Mouse (Mus musculus) kidney, postnatal 36 days (tissue): ENCODE measurements around the gene Ttc41.
"Not testable (repeated sequence)": the region's sequence is repeated elsewhere in the genome, so short reads cannot be mapped to it uniquely, and the experiment has no call there.

Experiments
- DNase-seq, 2 experiments: peaks; one replicate each; pipeline ENCODE4 v3.0.0; 2021 to 2022; ENCODE audit warnings: mixed read lengths in 2 of 2

The Ttc41 gene

DNA sequence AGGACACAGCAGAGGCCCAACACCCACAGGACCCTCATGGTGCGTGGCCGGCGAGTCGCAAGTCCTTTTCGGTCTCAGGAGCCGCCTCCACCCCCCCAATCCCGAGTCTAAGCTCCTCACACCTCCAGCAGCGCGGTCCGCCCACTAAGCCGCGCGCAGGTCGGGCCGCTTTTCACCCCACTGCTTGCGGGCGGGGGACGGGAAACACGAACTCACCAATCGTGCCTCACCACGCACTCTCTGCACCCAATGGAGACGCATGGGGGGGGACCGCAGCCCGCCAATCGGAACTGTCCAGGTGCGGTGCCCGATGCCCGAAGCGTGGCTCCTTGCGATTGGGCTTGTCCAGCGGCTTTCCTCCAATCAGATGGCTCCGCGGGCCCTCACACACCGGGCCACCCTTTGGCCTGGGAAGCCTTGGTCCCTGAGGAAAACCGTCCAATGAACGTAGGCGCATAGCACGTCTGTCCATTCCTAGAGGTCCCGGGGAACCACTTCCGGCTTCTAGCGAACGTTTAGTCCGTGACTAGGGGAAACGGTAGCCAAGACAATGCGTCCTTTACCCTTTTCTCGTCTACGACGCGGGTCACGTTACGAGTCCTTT lies at the start of gene Ttc41, which contains the start of gene Hsp90b1:
Ttc41 (plus strand) TSS at position 494 of the 604 bp plus-strand sequence.
Hsp90b1 (minus strand) TSS at position 192 of the 604 bp plus-strand sequence.
- peak; percentile 98 to 100 for DNase-seq

DNA sequence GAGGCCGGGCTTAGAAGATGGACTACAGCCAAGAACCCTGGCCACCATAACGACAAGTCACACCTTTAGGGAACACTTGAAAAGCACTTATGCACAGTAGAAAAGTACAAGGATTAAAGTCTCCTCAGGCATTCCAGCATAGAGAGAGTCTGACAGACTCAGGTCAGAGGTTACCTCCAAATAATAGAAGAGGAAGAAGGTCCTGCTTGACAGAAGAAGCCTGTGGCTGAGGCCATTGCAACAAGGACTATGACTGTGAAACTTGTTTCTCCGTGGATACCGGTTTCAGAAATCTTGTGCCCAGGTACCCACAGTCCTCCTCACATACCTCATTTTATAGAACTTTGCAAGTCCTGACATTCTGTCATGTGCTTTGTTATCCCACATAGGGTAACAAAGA lies 35.1 kb upstream of the Ttc41 start:
- not testable (repeated sequence) for DNase-seq

DNA sequence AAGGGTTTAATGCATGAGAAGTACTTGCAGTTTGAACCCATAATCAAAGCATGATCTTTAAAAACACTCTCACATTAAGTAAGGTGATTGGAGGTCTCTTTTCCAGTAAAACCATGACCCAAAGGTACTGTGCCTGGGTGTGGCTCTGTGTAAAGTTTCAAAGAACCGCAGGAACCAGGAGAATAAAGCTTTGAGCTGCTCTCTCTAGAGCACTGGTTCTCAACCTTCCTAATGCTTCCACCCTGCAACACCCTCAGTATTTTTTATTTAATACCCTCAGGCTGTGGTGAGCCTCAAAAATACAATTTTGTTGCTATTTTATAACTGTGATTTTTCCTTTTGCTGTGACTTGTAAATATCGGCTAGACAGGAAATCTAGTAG lies 20.8 kb upstream of the Ttc41 start:
- not testable (repeated sequence) for DNase-seq

DNA sequence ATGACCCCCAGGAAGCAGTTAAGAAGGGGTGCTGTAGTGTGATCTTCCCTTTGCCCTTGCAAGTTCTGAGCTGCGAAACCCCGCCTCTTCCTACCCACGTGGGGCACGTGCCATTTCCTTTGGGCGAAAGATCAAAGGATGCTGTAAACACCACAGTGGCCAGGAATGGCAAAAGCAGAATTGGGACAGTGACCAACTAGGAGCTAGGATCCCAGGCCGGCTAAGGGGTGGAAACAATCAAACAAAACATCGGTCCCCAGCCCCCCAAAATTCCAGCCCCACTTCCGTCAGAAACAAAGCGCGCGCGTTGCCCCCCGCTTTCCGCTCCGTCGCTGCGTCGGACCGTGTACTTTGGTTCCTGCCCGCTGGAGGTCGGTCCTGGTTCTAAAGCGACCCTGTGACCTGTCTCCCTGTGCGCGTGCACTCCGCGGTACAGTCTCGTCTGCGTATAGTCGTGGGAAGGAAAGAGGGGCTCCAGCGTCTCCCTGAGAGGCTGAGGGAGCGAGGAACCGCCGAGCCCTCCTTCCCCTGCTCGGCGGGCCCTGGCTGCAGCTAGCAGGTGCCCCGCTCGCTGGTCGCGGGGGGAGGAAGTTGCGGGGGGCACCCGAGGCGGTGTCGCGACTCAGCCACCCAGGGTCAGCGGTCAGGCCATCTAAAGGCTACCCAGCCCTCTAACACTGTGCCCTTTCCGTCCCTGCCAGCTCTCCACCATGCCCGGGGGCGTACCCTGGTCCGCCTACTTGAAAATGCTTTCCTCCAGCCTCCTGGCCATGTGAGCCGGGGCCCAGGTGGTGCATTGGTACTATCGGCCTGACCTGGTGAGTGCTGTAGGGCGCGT lies 20.2 kb upstream of the Ttc41 start:
- DNase-seq: peak; percentile 73 to 84

DNA sequence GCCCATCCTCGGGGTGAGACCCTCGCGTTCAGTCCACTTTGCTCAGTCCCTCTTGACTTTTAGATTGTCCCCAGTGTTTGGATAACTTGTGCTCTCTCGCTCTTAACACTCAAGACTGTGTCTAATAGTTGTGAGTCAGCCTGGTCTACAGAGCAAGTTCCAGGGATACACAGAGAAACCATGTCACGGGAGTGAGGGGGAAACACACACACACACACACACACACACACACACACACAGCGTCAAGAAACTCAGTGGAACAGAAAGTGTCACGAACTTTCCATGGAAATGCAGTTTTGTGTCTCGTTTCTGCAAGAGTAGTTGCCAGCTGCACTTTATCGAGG lies 19.6 kb upstream of the Ttc41 start:
- DNase-seq: not testable (repeated sequence)

DNA sequence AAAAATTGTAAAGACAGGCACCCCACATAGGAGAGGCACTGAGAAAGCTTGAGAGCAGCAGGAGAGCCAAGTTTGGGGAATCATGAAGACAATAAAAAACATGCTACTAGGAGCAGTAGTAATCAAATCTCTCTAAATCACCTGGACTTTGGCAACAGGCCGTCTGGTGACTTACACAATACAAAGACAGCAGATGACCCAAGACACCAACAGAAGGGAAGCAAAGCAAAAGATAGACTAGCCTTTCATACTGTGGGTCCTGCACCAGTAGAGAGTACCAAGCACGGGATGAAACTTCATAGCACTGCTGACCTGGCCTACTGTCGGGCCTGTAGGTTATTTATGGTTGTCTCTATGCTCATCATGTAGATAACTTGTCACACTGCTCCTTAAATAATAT lies 5.4 kb upstream of the Ttc41 start:
- DNase-seq: no peak

DNA sequence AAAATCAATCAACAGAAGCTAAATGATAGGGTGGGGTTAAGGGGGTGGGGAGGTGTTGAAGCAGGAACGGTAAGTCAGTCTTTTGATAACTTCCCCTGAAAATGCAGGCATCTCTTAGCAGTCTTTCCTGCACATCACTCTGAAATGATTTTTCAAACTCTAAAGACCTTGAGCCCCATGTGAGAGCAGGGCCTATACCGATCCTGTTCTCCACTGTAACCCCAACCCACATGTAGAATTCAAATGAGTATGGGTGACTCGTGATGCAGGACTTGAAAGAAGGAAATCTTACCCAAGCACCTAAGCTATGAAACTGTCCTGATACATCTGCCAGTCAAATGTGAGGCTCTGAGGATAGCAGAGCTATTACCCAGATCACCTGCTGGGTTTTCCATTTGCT lies 4.6 kb upstream of the Ttc41 start:
- DNase-seq: no peak

DNA sequence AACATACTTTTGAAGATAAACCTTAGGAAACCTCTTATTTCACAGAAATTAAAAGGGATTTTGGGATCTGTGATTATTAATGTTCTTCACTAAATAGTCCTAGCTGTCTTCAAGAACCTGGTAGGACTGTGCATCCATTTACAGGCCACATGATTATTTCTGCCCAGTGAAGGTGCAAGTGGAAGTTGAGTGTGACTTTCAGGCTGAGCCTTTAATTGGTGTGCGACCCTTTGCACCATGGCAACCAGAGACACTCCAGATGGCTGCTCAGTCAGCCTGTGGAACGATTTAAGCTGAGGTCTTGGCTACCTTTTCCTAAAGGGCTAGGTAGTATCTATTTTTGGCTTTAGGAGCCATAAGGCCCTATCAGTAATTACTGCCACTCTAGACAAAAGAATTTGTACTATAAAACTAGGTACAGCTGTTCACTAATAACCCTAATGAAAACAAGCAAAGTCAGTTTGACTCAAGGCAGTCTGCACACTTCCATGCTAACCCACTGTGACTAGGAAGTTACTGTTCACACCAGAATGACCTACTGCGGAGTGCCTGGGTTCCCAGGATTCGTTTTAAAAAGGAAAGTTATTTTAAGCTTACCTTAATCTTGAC lies 3.2 kb upstream of the Ttc41 start:
- no peak for DNase-seq

DNA sequence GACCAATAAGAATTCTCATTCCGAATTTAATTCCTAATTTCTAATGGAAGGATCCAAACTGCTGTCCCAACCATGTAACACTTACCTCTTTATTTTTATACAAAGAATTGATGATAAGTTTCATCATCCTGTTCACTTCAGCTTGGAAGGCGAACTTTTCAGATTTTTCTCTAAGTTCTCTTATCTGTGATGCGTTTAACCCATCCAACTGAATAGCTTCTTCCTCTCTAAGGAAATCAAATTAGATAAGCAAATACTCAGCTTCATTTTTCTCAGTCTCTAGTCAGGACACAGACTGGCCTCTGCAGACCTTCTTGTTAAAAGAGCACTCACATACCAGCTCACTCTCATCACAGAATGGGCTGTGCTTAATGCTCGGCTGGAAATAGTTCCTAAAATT lies 2.2 kb upstream of the Ttc41 start:
- DNase-seq: no peak

DNA sequence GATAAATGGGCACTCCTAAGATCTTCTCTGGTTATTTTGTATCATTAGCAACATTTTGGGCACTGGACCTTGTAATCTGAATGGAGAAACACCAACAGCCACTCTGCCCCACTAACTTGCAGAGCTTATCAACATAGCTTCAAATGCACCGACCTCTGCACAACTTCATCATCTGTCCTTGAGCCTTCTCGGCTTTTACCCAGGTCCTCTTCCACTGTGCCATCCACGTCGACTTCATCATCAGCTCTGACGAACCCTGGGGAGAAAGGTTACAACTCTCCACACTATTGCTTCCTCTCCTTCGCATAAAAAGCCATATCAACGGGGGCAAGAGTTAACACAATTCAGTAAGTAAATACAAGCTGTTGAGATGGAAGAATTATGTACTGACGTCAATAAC lies 1.5 kb upstream of the Ttc41 start:
- DNase-seq: no peak

DNA sequence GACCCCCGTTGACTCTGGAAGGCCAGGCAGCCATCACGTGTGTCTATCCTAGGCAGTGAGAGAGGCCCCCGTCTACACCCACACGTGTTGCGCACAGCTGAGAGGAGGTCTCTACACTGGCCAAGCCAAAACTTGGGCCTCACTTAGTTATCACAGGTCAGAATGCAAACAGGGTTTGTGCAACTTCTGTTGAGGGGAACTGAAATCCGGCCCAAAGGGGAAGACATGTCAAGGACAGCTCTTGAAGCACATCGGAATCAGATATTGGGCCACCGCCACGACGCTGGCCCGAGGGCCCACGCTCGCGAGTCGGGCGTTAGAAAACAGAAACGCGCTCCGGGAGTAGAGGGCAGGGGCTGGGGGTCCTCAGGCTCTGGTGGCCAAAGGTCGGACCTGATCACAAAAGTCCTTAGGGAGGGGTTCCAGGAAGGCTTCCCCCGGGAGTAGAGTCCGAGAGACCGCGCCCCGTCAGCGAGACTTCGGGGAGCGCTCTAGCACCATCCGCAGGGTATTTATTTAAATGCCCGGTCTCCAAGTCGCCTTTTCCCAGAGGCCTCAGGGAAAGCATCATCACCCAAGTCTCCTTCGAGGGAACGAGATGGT lies 921 bp upstream of the Ttc41 start:
- peak in 1 of 2 experiments; percentile 20 for DNase-seq

DNA sequence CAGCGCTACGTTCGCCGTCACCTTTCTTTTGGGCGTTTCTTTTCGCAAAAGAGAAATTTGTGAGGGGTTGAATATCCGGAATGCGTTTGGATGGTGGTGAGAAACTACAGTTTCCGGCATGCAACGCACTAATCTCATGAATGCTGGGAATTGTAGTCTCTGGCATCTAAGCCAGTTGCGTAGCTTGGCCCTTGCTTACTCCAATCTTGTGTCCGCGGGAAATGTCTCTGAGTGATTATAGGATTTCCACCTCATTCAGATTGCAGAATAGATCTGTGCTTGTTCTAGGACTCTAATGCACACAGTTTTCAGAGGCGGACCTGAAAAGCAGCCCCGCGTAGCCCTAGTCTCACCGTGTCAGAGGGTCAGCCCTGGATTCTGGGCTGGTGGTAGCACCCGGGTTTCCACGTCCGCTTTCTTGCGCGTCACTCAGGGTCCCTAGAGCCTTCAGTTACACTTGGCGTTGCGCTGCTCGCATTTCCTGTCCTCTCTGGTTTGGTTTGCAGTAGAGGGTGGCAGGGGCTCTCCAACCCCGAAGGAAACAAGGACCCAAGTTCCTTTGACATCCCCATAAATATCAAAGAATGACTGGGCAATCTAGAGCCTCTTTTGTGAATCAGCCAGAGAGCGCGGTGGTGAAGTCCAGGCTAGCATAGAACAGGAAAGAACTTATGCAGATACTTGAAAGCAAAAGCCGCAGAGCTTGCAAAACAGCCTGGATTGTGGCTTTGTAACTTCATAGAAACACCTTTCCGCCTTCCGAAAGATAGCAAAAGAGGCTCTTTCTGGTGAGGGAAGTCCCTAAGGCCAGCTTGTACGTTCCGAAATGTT lies 526 bp downstream of the Ttc41 start:
- peak; percentile 82 to 93 for DNase-seq

DNA sequence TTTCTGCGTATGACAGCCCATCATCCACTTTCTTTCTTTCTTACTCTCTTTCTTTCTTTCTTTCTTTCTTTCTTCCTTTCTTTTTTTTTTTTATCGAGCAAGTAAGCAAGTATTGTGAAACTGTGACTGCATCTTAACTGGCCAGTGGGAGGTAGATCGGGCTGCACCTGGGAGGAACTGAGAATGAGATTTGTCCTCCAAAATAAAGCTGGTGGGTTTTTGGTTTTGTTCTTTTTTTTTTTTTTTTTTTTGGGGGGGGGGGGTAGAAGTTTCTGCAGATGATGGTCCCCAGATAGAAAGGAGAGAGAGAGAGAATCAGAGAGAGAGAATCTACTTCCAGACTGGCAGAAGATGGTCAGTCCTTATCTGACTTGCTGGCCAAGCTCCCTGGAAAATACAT lies 1.5 kb downstream of the Ttc41 start:
- no peak for DNase-seq

DNA sequence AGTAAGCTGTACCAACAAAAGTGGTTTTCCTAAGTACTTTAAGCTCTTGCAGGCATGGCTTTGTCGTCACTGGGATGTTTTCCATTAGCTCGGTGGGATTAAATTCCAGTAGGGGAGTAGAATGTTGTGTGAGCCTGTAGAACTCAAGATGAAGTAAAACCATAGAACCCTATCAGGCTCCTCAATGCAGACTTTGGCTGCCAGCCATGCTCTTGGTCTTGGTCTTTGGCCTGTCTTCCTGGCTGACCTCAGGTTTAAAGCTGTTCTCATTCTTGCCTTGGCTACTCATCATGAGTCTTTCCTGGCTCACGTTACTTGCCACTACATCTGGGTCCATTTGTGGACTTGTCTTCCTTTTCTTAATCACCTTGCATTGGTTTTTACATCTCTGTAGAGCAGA lies 6.5 kb downstream of the Ttc41 start:
- DNase-seq: peak; percentile 86 to 87

DNA sequence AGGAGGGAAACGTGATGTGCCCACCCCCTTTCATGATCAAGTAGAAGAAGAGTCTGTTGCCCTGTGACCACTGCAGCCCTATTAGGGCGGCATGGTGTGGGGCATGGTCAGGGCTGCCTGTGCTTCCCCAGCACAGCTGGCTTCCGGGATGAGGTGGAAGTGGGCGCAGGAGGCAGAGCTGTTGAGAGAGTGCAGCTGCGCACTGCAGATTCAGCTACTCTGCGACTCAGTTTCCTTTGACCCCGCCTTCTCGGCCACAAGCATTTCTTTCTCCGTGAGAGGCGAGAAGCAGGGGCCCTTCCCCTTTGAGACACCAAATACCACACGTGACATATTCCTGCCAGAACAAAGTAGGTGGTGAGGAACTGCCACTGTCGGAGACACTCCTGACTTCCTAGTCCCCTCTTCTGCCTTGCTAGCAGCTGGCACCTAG lies 22.0 kb downstream of the Ttc41 start:
- peak; percentile 32 to 41 for DNase-seq

DNA sequence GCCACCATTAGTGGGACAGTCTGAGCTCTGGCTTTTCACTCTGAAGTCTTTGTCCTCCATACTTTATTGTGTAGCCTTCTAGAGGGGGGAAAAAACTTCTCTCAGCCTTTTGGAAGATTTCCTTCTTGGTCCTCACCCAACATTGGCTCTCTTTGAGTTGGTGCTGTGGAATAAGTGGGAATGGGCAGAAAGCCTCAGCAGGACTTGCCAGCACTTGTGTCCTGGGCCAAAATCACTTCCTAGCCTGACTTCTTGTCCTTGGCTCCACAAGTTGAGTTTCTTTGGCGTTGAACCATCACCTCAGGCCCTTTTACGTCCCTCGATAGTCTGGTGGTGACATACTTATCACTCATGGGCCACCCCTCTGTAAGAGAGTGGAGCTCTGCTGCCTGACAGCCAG lies 22.6 kb downstream of the Ttc41 start:
- DNase-seq: no peak

DNA sequence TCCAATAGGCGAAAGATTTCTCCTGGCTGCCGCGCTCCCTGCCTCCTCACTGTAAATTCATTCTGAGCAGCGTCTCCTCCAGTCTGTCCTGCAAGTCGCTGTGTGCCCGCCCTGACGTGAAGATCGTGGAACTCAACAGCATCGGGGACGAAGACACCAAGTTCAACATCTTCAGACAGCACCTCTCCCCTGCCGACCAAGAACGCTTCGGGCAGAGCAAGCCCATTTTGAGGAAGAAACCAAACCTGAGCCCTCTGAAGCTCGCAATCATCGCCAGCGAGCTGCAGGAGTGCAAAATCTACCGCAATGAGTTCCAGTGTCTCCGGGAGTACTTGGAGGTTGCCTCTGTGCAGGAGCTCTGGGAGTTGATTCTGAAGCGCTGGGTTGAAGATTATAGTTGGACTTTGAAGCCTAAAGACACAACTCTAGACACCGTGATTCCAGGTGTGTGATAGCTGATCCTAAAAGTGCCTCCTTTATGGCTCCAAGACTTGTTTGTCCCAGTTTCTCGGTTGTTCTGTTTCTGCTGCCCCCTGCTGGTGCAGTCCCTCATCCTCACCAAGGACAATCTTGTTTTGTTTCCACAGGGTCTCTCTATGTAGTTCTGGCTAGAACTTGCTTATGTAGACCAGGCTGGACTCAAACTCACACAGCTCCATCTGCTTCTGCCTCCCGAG lies 25.4 kb downstream of the Ttc41 start:
- peak; percentile 88 to 96 for DNase-seq

DNA sequence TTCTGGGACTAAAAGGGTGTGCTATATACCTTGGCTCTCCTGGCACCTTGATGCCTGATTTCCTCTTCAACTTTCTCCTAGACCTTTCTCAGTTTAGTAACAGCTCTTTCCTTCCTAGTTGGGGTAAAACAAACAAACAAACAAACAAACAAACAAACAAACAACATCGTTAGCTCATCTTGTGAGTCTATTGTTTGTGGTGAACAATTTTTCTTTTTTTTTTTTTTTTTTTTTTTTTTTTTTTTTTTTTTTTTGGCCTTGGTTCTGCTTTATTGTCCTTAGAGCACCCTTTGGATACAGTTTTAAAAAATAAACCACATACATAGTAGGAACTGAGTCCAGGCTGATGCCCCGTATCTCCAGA lies 25.9 kb downstream of the Ttc41 start:
- DNase-seq: no peak

DNA sequence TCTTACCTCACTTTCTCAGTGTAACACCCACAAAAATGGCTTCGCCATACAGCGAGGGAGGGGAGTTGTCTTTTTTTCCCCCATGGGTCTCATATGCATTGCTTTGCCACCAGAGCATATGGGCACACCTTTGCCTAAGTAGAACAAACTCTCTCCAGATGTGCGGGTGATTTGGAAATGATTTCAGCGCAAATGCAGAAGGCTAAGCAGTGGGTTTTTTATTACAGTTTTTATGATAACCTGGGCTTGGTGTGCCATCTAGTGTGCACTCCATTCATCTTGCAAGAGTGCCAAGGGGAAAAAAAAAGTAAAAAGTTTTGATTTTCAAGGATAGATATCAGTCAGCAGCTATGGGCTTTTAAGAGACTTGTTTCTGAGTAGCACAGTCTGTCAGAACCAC lies 29.4 kb downstream of the Ttc41 start:
- no peak for DNase-seq

DNA sequence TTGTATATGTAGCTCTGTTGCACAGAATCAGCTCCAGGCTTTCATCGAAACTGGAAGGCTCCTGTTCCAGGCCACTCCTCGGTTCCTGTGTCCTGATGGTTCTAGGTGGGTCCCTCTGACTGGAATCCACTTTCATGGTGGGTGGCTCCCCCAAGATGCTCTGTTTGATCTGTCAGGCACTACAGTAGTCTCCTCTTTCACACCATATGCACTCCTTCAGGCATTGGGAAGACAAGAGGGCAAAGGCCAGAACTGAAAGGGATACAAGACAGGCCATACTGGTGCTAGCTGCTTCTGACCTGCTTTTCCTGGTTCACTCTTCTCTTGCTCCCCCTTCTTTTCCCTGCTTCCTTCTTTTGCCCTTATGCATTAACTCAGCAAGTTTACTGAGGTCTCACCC lies 37.3 kb downstream of the Ttc41 start:
- no peak for DNase-seq

DNA sequence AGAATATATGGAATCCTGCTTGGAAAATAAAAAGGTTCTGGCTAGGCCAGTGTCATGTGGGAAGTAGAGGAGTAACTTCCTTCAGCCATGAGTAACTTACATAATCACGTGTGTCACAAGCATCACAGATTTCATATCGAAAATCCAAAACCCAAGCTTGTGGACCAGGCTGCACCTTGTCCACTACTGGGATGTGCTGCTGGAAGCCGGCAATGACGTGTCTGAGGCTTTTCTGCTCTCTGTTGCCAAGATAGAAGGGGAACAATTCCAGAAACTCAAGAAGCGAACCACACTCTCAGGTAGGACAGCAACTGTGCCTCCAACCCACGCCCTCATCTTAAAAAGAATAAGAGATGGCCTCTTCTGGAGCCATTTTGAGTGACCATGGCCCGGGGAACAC lies 38.7 kb downstream of the Ttc41 start:
- no peak for DNase-seq

DNA sequence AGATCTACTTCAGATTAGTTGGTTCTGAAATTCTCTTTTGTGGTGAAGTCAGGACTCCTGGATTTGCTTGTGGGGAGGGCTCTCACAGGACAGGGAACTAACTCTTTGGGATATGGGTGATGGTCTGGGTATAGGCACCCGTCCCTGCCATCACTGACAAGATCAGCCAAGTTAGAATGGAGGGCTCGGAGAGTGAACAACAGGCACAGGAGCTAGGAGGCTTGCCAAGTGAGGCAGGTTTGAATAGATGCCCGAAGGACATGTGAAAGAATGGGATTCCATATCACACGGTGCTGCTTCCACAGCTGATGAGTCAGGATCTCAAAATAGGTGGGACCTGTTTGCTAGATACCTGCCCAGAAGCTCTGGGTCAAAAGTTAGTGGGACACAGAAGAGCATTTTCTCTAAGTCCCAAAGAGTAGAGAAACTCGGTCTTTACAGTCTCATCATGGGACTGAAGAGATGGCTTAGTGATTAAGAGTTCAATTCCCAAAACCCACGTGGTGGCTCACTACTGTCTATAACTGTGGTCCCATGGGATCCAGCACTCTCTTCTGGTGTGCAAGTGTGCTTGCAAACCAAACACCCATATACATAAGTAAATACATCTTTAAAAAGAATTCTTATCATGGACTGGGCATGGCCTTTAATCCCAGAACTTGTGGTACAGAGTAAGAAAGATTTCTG lies 50.3 kb downstream of the Ttc41 start:
- no peak for DNase-seq
